Mouse (Mus musculus) heart, adult 11 months (tissue): Measurements from ENCODE around the gene Srf.
A peak's percentile ranks its signal among the peaks of the same experiment; 100 is the strongest.

ENCODE experiments used
- DNase-seq: peaks from one replicate; pipeline ENCODE4 v3.0.0; 2022

Srf gene

GRCm38 (mm10) chr17:46513329-46513728 is 42.6 kb downstream of the Srf start:
- DNase-seq = no peak

GRCm38 (mm10) chr17:46511059-46511710 is 44.8 kb downstream of the Srf start:
- DNase-seq = no peak

- peak; percentile 93 for DNase-seq
Measured at GRCm38 (mm10) chr17:46505617-46506016, 50.4 kb downstream of the Srf start.

- DNase-seq = no peak
Measured at GRCm38 (mm10) chr17:46503847-46504638, 51.9 kb downstream of the Srf start.

- no peak for DNase-seq
Measured at GRCm38 (mm10) chr17:46502775-46503174, 53.2 kb downstream of the Srf start.
